Mouse (Mus musculus) yolk sac, embryonic 10.5 days (tissue): ENCODE results near the gene Slc25a16.
"Not testable (repeated sequence)": the region's sequence is repeated elsewhere in the genome, so short reads cannot be mapped to it uniquely, and the experiment has no call there.

ENCODE experiments used
- DNase-seq: peaks from one replicate; pipeline ENCODE4 v3.0.0-alpha.2; 2017; ENCODE audit warnings: low spot score

Gene Slc25a16

GRCm38 (mm10) chr10:62906336-62906735 lies 14.1 kb upstream of the Slc25a16 start:
- no peak for DNase-seq

GRCm38 (mm10) chr10:62908896-62909295 lies 11.5 kb upstream of the Slc25a16 start, which contains the start of gene Tet1:
Gene Tet1 (minus strand): TSS chr10:62908996.
- not testable (repeated sequence) for DNase-seq

- DNase-seq = no peak
Measured at GRCm38 (mm10) chr10:62911120-62911519, 9.3 kb upstream of the Slc25a16 start.

GRCm38 (mm10) chr10:62918985-62919384 lies 1.4 kb upstream of the Slc25a16 start:
- no peak for DNase-seq

- no peak for DNase-seq
Measured at GRCm38 (mm10) chr10:62920766-62921156, 328 bp downstream of the Slc25a16 start.

- DNase-seq = no peak
Measured at GRCm38 (mm10) chr10:62924096-62924635, 3.7 kb downstream of the Slc25a16 start.

- no peak for DNase-seq
Measured at GRCm38 (mm10) chr10:62932381-62932780, 11.9 kb downstream of the Slc25a16 start.

- DNase-seq = no peak
Measured at GRCm38 (mm10) chr10:62944975-62945580, 24.6 kb downstream of the Slc25a16 start.

- DNase-seq = peak; percentile 84
Measured at GRCm38 (mm10) chr10:62946738-62947471, 26.5 kb downstream of the Slc25a16 start, which contains the start of gene Dna2. Gene Dna2 (plus strand): TSS chr10:62947026.

GRCm38 (mm10) chr10:62948551-62948950 lies 28.1 kb downstream of the Slc25a16 start:
- no peak for DNase-seq

- DNase-seq = no peak
Measured at GRCm38 (mm10) chr10:62963956-62964355, 43.5 kb downstream of the Slc25a16 start.

GRCm38 (mm10) chr10:62965796-62966195 lies 45.4 kb downstream of the Slc25a16 start:
- no peak for DNase-seq

- DNase-seq = no peak
Measured at GRCm38 (mm10) chr10:62966291-62966690, 45.9 kb downstream of the Slc25a16 start.

GRCm38 (mm10) chr10:62971821-62972220 lies 51.4 kb downstream of the Slc25a16 start:
- peak; percentile 79 for DNase-seq

- DNase-seq = no peak
Measured at GRCm38 (mm10) chr10:62979667-62980038, 59.2 kb downstream of the Slc25a16 start.

GRCm38 (mm10) chr10:62980039-62980954 lies 59.9 kb downstream of the Slc25a16 start, which contains the start of gene Rufy2:
Gene Rufy2 (plus strand): TSS chr10:62980223.
- peak; percentile 81 for DNase-seq

GRCm38 (mm10) chr10:62984072-62984471 lies 63.6 kb downstream of the Slc25a16 start:
- no peak for DNase-seq

- DNase-seq = no peak
Measured at GRCm38 (mm10) chr10:62984495-62984894, 64.1 kb downstream of the Slc25a16 start.

- no peak for DNase-seq
Measured at GRCm38 (mm10) chr10:62987341-62987740, 66.9 kb downstream of the Slc25a16 start.

- no peak for DNase-seq
Measured at GRCm38 (mm10) chr10:62990636-62991035, 70.2 kb downstream of the Slc25a16 start.

- no peak for DNase-seq
Measured at GRCm38 (mm10) chr10:62993991-62994390, 73.6 kb downstream of the Slc25a16 start.
